Mouse (Mus musculus) embryonic fibroblast, embryonic 13.5 days (primary cell): ENCODE measurements around the gene Mmp13.
"Not testable (repeated sequence)": the region's sequence is repeated elsewhere in the genome, so short reads cannot be mapped to it uniquely, and the experiment has no call there.

Experiments used
- CTCF ChIP-seq: IDR thresholded peaks from 2 replicates; pipeline ENCODE4 v1.5.1; 2011; ENCODE audit warnings: mild to moderate bottlenecking, control low read depth, low read length, moderate library complexity, borderline replicate concordance; ENCODE audit not compliant: insufficient read depth
- POLR2A ChIP-seq: IDR thresholded peaks from 2 replicates; pipeline ENCODE4 v1.6.1; 2011; ENCODE audit warnings: low read depth, mild to moderate bottlenecking, control low read depth, low read length, moderate library complexity

- TF ChIP-seq POLR2A, CTCF: not testable (repeated sequence)
Observed at GRCm38 (mm10) chr9:7283303-7283684, 11.0 kb downstream of the Mmp13 start.
